Mouse (Mus musculus): ENCODE data around the gene Nup210. TPM values are rescaled to one million over a fixed set of nuclear protein-coding genes. Genes with fewer than 3 reads are reported as not detected.

Nup210 gene
- polyA plus RNA-seq, 1 experiment = 43.2 TPM

DNA sequence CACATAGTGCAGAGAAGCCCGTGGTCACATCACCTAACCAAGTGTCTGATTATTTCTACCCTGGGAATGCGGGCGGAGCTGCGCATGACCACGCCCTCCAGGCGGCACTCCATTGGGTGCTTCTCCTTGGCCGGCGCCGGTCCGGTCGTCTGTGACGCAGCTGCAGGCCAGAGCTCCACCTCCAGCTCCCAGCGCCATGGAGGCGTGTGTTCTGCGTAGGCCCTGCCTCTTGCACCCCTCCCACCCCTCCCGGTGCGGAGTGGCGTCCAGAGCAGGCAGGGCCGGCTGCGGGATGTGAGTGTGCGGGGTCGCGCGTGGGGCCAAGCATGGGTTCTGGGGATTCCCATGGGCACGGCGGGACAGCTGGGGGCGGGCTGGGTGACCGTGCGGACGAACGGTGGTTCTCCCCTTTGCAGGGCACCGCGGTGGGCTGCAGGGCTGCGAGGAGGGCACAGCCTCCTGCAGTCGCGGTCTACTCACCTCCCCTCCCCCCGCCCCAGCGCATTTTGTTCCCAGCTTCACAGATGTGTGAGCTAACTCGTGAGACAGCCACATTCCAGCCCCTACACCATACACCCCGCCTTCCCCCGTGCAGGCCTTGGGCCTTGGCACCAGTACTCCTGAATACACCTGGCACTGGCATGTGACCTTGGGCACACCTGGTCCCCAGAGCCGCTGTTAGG is 40.1 kb upstream of the Nup210 start, which contains the start of gene Hdac11:
Gene Hdac11, plus strand, starts transcription at position 112 of the 683 bp plus-strand sequence.
- TF ChIP-seq CTCF (IDR thresholded peaks at IDR 0.05; ENCODE audit: borderline replicate concordance, extremely low read depth, insufficient read depth, insufficient read length) = no peak
- peak; percentile 39; the same call in 1 of the 2 replicates for TF ChIP-seq POLR2A (IDR thresholded peaks at IDR 0.05; ENCODE audit: borderline replicate concordance, extremely low read depth, insufficient read depth, insufficient read length, poor library complexity, severe bottlenecking)
- peak; percentile 97 for DNase-seq (ENCODE audit: low read depth)

DNA sequence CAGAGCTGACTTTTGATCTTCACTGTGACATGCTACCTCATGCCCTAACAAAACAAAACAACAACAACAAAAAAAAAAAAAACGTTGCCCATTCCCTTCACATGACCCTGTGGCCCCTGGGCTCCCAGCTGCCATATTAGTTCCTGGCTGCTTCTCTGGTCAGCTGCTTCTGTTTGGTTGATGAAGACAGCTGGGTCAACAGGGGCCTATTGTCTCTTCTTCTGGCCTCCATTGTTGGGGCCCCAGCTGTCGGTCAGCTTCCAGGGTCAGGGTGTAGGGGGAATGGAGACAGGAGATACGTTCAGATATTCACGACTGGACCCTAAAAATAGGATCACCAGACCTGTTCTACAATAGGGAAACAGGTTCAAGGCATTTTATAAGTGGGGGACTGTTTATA is 39.4 kb upstream of the Nup210 start:
- TF ChIP-seq CTCF (IDR thresholded peaks at IDR 0.05; ENCODE audit: borderline replicate concordance, extremely low read depth, insufficient read depth, insufficient read length) (no peak), POLR2A (IDR thresholded peaks at IDR 0.05; ENCODE audit: borderline replicate concordance, extremely low read depth, insufficient read depth, insufficient read length, poor library complexity, severe bottlenecking) (no peak)
- DNase-seq (ENCODE audit: low read depth) = no peak

GRCm38 (mm10) chr6:91155286-91155685 is 38.7 kb upstream of the Nup210 start:
- no peak for DNase-seq (ENCODE audit: low read depth)
- TF ChIP-seq CTCF (IDR thresholded peaks at IDR 0.05; ENCODE audit: borderline replicate concordance, extremely low read depth, insufficient read depth, insufficient read length) (no peak), POLR2A (IDR thresholded peaks at IDR 0.05; ENCODE audit: borderline replicate concordance, extremely low read depth, insufficient read depth, insufficient read length, poor library complexity, severe bottlenecking) (no peak)

- DNase-seq (ENCODE audit: low read depth) = no peak
- TF ChIP-seq CTCF (IDR thresholded peaks at IDR 0.05; ENCODE audit: borderline replicate concordance, extremely low read depth, insufficient read depth, insufficient read length) (no peak), POLR2A (IDR thresholded peaks at IDR 0.05; ENCODE audit: borderline replicate concordance, extremely low read depth, insufficient read depth, insufficient read length, poor library complexity, severe bottlenecking) (no peak)
Observed at GRCm38 (mm10) chr6:91154685-91155084, 38.1 kb upstream of the Nup210 start.

DNA sequence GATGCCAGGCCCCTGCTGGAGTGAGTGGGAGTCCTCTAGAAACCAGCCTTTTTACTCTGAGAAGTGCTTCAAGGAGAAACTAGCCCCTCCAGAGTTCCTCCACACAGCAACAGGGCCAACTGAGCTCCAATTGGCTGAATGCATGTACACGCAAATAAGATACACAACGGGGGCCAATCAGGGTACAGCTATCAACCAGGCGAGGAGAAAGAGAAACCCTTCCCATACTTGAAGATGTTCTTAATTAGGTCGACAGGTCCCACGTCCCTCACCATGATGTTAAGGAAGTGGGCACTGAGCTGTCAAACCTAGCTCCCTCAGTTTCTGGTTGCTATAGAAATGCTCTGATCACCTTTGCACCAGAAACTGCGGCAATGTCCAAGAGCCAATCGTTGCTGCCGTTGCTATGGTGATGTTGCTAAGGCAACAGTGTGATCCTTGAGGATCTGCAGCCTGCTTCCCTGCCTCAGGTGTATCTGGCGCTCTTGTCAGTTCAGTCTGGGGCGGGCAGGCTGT is 37.0 kb upstream of the Nup210 start:
- TF ChIP-seq POLR2A (IDR thresholded peaks at IDR 0.05; ENCODE audit: borderline replicate concordance, extremely low read depth, insufficient read depth, insufficient read length, poor library complexity, severe bottlenecking) (no peak), CTCF (IDR thresholded peaks at IDR 0.05; ENCODE audit: borderline replicate concordance, extremely low read depth, insufficient read depth, insufficient read length) (no peak)
- DNase-seq (ENCODE audit: low read depth) = peak; percentile 96

DNA sequence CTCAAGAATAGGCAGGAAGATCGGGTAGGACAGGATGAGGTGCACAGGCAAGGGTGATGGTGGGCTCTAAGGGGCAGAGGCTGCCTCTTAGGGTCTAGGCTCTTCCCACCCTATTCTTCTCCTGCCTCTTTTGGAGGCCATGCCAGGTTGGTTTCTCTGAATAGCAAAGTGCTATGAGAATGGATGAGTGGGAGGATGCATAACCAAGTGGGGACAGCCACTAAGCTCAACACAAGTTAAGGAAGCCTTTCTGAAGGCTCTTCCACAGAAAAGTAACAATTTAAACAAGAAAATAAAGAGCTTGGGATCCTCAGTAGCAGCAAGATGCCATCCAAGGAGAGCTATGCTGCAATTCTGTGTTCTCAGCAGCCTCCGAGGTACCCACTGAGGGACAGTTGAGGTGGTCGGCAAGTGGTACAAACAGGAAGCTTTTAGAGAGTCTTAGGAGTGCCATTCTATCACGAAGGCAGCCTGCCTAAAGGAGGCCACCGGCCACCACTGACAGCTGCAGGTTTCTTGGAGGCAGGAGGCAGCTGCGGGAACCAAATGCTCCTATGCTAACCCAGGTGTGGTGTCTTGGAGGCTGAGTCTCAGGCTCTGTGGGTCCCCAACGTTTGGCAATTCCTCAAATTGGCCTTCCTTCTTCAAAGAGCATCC is 36.4 kb upstream of the Nup210 start:
- DNase-seq (ENCODE audit: low read depth) = no peak
- TF ChIP-seq POLR2A (IDR thresholded peaks at IDR 0.05; ENCODE audit: borderline replicate concordance, extremely low read depth, insufficient read depth, insufficient read length, poor library complexity, severe bottlenecking) (no peak), CTCF (IDR thresholded peaks at IDR 0.05; ENCODE audit: borderline replicate concordance, extremely low read depth, insufficient read depth, insufficient read length) (no peak)

- TF ChIP-seq CTCF (IDR thresholded peaks at IDR 0.05; ENCODE audit: borderline replicate concordance, extremely low read depth, insufficient read depth, insufficient read length) (no peak), POLR2A (IDR thresholded peaks at IDR 0.05; ENCODE audit: borderline replicate concordance, extremely low read depth, insufficient read depth, insufficient read length, poor library complexity, severe bottlenecking) (no peak)
- DNase-seq (ENCODE audit: low read depth) = peak; percentile 91
Observed at GRCm38 (mm10) chr6:91147152-91147770, 30.6 kb upstream of the Nup210 start.

DNA sequence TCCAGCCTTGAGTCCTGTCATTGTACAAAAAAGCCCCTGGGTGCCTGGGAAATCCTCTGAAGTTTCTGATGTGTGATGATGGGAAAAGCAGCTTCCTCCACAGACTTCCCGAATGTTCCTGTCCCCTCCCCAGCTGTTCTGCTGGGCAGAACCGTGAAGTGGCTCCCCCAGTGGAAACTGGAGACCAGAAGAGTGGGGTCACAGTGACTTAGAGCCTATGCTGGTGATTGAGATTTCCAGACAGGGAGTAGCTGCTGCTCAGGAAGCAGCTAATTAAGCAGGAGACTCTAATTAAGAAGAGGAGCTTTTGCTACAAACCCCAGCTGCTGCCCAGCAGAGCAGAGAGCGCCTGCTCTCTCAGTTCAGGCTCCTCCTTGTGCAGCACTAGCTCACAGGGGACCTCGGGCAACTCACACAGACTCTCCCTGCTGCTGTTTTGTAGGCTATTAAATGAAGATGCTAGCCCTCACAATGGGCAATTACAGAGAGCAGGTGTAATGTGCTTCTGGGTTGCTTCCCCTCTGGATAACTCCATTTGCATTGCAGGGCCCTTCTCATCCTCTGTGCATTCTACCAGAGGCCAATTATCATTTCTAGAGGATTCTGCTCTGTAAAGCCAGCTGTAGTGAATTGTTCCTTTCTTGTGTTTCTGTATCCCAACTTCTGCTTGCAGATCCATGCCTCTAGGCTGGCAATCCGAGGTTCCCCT is 30.0 kb upstream of the Nup210 start:
- peak; percentile 92 for DNase-seq (ENCODE audit: low read depth)
- TF ChIP-seq POLR2A (IDR thresholded peaks at IDR 0.05; ENCODE audit: borderline replicate concordance, extremely low read depth, insufficient read depth, insufficient read length, poor library complexity, severe bottlenecking) = no peak
- no peak for TF ChIP-seq CTCF (IDR thresholded peaks at IDR 0.05; ENCODE audit: borderline replicate concordance, extremely low read depth, insufficient read depth, insufficient read length)

DNA sequence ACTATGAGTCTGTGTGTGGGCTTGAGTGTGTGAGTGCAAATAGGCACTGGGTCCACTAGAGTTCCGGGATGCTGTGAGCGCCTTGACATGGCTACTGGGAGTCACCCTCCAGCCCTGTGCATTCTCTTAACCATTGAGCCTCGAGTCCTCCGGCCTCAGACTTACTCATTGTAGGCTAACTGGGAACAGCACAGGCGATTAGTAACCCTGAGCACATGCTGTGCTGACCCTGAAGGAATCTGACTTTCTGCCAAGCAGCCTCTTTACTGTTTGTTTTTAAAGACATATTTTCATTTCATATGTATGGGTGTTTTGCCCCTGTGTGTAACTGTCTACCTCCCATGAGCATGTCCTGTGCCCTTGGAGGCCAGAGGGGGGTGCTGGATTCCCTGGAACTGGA is 28.9 kb upstream of the Nup210 start:
- TF ChIP-seq CTCF (IDR thresholded peaks at IDR 0.05; ENCODE audit: borderline replicate concordance, extremely low read depth, insufficient read depth, insufficient read length) (no peak), POLR2A (IDR thresholded peaks at IDR 0.05; ENCODE audit: borderline replicate concordance, extremely low read depth, insufficient read depth, insufficient read length, poor library complexity, severe bottlenecking) (no peak)
- no peak for DNase-seq (ENCODE audit: low read depth)

DNA sequence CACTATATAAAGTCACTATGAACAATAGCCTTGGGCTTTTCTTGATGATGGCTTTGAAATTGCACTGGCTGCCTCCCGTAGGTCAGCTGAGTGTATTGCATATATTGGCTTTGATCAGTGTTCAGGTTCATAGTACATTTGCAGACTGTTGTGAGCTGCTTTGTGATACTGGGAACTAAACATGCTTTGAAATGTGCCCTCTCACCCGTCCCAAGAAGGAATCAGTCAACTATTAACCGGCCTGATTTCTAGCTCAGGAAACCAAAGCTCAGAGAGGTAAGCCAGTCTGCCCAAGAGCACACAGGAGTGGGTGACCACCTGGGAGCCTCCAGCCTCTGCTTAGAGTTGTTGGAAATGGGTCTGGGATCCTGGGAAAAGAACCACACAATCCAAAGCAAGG is 28.4 kb upstream of the Nup210 start:
- DNase-seq (ENCODE audit: low read depth) = no peak
- no peak for TF ChIP-seq POLR2A (IDR thresholded peaks at IDR 0.05; ENCODE audit: borderline replicate concordance, extremely low read depth, insufficient read depth, insufficient read length, poor library complexity, severe bottlenecking)
- peak; percentile 4; the same call in 1 of the 2 replicates for TF ChIP-seq CTCF (IDR thresholded peaks at IDR 0.05; ENCODE audit: borderline replicate concordance, extremely low read depth, insufficient read depth, insufficient read length)

- TF ChIP-seq CTCF (IDR thresholded peaks at IDR 0.05; ENCODE audit: borderline replicate concordance, extremely low read depth, insufficient read depth, insufficient read length) (peak; percentile 83), POLR2A (IDR thresholded peaks at IDR 0.05; ENCODE audit: borderline replicate concordance, extremely low read depth, insufficient read depth, insufficient read length, poor library complexity, severe bottlenecking) (no peak)
- DNase-seq (ENCODE audit: low read depth) = peak; percentile 75
Observed at GRCm38 (mm10) chr6:91139846-91140245, 23.2 kb upstream of the Nup210 start.

Data from brain, embryonic 14.5 days (tissue).